Mouse (Mus musculus): Measurements from ENCODE around the gene Obsl1. TPM values are rescaled to one million over a fixed set of nuclear protein-coding genes. Genes with fewer than 3 reads are reported as not detected.

Gene Obsl1
- total and polyA plus RNA-seq, 3 experiments = 0.08 to 1.2 TPM; not detected in 1

GRCm38 (mm10) chr1:75455433-75455832 lies 50.8 kb downstream of the Obsl1 start:
- Histone ChIP-seq H3K4me3 (ENCODE audit: control insufficient read depth in 1 of 2, insufficient read depth in 1 of 2, low read depth in 2 of 2, low read length in 2 of 2) (no peak overlapping the region), H3K27ac (ENCODE audit: control insufficient read depth, low read depth, low read length) (no peak overlapping the region), H3K4me1 (ENCODE audit: control insufficient read depth in 1 of 2, insufficient read depth in 2 of 2, low read length in 2 of 2) (peaks cover 0 to 2% of the 10 kb centered on the region in 2 experiments; a peak in 2 of 4 replicates), H3K36me3 (ENCODE audit: control insufficient read depth in 1 of 2, insufficient read depth in 2 of 2, low read length in 2 of 2) (no peaks in the 10 kb centered on the region), H3K9me3 (replicated peaks; ENCODE audit: insufficient read depth, low read length) (no peaks in the 10 kb centered on the region), H3K27me3 (ENCODE audit: control insufficient read depth in 1 of 2, insufficient read depth in 2 of 2, low read length in 2 of 2) (peaks cover 3 to 4% of the 10 kb centered on the region in 2 experiments; a peak in 2 of 4 replicates), H3K79me2 (ENCODE audit: control insufficient read depth, insufficient read depth, low read length, poor library complexity) (no peaks in the 10 kb centered on the region), H3K9ac (ENCODE audit: control insufficient read depth, low read depth, low read length, poor library complexity, severe bottlenecking) (no peak overlapping the region)
- TF ChIP-seq RCOR1 (IDR thresholded peaks at IDR 0.05; ENCODE audit: low read depth, low read length) = peak; percentile 65; the same call in 1 of the 2 replicates
- no peak for TF ChIP-seq POLR2A (IDR thresholded peaks at IDR 0.05; ENCODE audit: control insufficient read depth in 1 of 2, insufficient read depth in 1 of 2, low read depth in 1 of 2, low read length in 2 of 2, poor library complexity in 1 of 2)
- DNase-seq (ENCODE audit: low read depth, low spot score) = no peak

GRCm38 (mm10) chr1:75451900-75452299 lies 54.4 kb downstream of the Obsl1 start:
- Histone ChIP-seq H3K4me3 (ENCODE audit: control insufficient read depth in 1 of 2, insufficient read depth in 1 of 2, low read depth in 2 of 2, low read length in 2 of 2) (no peak overlapping the region), H3K27ac (ENCODE audit: control insufficient read depth, low read depth, low read length) (no peak overlapping the region), H3K79me2 (ENCODE audit: control insufficient read depth, insufficient read depth, low read length, poor library complexity) (no peaks in the 10 kb centered on the region; the same call in 1 of the 2 replicates)

GRCm38 (mm10) chr1:75450314-75451005 lies 55.8 kb downstream of the Obsl1 start, which contains the start of gene Asic4:
TSS of gene Asic4 (plus strand) at chr1:75450436.
- Histone ChIP-seq H3K9ac (ENCODE audit: control insufficient read depth, low read depth, low read length, poor library complexity, severe bottlenecking) (peak within 1 kb of the TSS; percentile 45), H3K27me3 (ENCODE audit: control insufficient read depth in 1 of 2, insufficient read depth in 2 of 2, low read length in 2 of 2) (peaks cover 3 to 4% of the 10 kb centered on the region in 2 experiments; a peak in 3 of 4 replicates), H3K4me1 (ENCODE audit: control insufficient read depth in 1 of 2, insufficient read depth in 2 of 2, low read length in 2 of 2) (peaks cover 20 to 33% of the 10 kb centered on the region in 2 experiments; a peak in 3 of 4 replicates), H3K79me2 (ENCODE audit: control insufficient read depth, insufficient read depth, low read length, poor library complexity) (no peaks in the 10 kb centered on the region; the same call in 1 of the 2 replicates), H3K27ac (ENCODE audit: control insufficient read depth, low read depth, low read length) (peak within 1 kb of the TSS; percentile 5; the same call in 1 of the 2 replicates), H3K4me3 (ENCODE audit: control insufficient read depth in 1 of 2, insufficient read depth in 1 of 2, low read depth in 2 of 2, low read length in 2 of 2) (peak within 1 kb of the TSS; percentile 30 to 64; a peak in 3 of 4 replicates), H3K9me3 (replicated peaks; ENCODE audit: insufficient read depth, low read length) (no peaks in the 10 kb centered on the region), H3K36me3 (ENCODE audit: control insufficient read depth in 1 of 2, insufficient read depth in 2 of 2, low read length in 2 of 2) (peaks cover 0 to 22% of the 10 kb centered on the region in 2 experiments; a peak in 2 of 4 replicates)
- DNase-seq (ENCODE audit: low read depth, low spot score) = peak; percentile 82
- no peak for TF ChIP-seq SMC3 (IDR thresholded peaks at IDR 0.05; ENCODE audit: low read depth, low read length)
- TF ChIP-seq MYC (IDR thresholded peaks at IDR 0.05; ENCODE audit: low read depth, low read length) = 0 out of 2 replicates have a peak, but pooled peaks have one; percentile 35
- TF ChIP-seq EP300 (IDR thresholded peaks at IDR 0.05; ENCODE audit: low read depth in 1 of 2, low read length in 2 of 2) = peak; percentile 61 to 80; a peak in 3 of 4 replicates
- no peak for TF ChIP-seq ZC3H11A (IDR thresholded peaks at IDR 0.05; ENCODE audit: low read depth, low read length)
- peak; percentile 62 for TF ChIP-seq SIN3A (IDR thresholded peaks at IDR 0.05; ENCODE audit: low read length)
- TF ChIP-seq TAL1 (IDR thresholded peaks at IDR 0.05; ENCODE audit: low read length) = peak; percentile 94
- no peak for TF ChIP-seq POLR2A (IDR thresholded peaks at IDR 0.05; ENCODE audit: control insufficient read depth in 1 of 2, insufficient read depth in 1 of 2, low read depth in 1 of 2, low read length in 2 of 2, poor library complexity in 1 of 2)
- TF ChIP-seq CTCF (IDR thresholded peaks at IDR 0.05 in 2 of 3, conservative IDR thresholded peaks at IDR 0.05 in 1 of 3; ENCODE audit: control insufficient read depth in 1 of 3, insufficient read depth in 1 of 3, low read depth in 2 of 3, low read length in 3 of 3, poor library complexity in 1 of 3, severe bottlenecking in 1 of 3) = no peak
- peak; percentile 88; the same call in 1 of the 2 replicates for TF ChIP-seq MAZ (IDR thresholded peaks at IDR 0.05; ENCODE audit: low read depth, low read length)
- no peak for TF ChIP-seq NELFE (IDR thresholded peaks at IDR 0.05; ENCODE audit: low read depth, low read length)
- peak; percentile 44; the same call in 1 of the 2 replicates for TF ChIP-seq NRF1 (IDR thresholded peaks at IDR 0.05; ENCODE audit: insufficient read depth, low read depth, low read length, poor library complexity, severe bottlenecking)
- no peak for TF ChIP-seq MEF2A (IDR thresholded peaks at IDR 0.05; ENCODE audit: extremely low read depth, insufficient replicate concordance, low read depth, low read length, poor library complexity, severe bottlenecking)
- TF ChIP-seq HCFC1 (IDR thresholded peaks at IDR 0.05; ENCODE audit: low read depth, low read length) = no peak
- no peak for TF ChIP-seq USF1 (IDR thresholded peaks at IDR 0.05; ENCODE audit: low read depth, low read length)
- TF ChIP-seq CHD2 (IDR thresholded peaks at IDR 0.05; ENCODE audit: low read length) = no peak
- peak; percentile 81 for TF ChIP-seq MXI1 (IDR thresholded peaks at IDR 0.05; ENCODE audit: low read depth, low read length)

More at GRCm38 (mm10) chr1:75451900-75452299, 54.4 kb downstream of the Obsl1 start:
- TF ChIP-seq NELFE (IDR thresholded peaks at IDR 0.05; ENCODE audit: low read depth, low read length) (no peak), CHD1 (IDR thresholded peaks at IDR 0.05; ENCODE audit: low read depth, low read length) (no peak), CTCF (IDR thresholded peaks at IDR 0.05 in 2 of 3, conservative IDR thresholded peaks at IDR 0.05 in 1 of 3; ENCODE audit: control insufficient read depth in 1 of 3, insufficient read depth in 1 of 3, low read depth in 2 of 3, low read length in 3 of 3, poor library complexity in 1 of 3, severe bottlenecking in 1 of 3) (no peak), MAX (IDR thresholded peaks at IDR 0.05; ENCODE audit: low read length) (no peak), MAFK (IDR thresholded peaks at IDR 0.05; ENCODE audit: borderline replicate concordance, low read depth, low read length) (no peak), ZMIZ1 (IDR thresholded peaks at IDR 0.05; ENCODE audit: low read depth, low read length) (no peak), TCF12 (IDR thresholded peaks at IDR 0.05; ENCODE audit: low read depth, low read length) (no peak), SIN3A (IDR thresholded peaks at IDR 0.05; ENCODE audit: low read length) (no peak), MYB (IDR thresholded peaks at IDR 0.05; ENCODE audit: low read depth, low read length) (no peak), POLR2AphosphoS2 (IDR thresholded peaks at IDR 0.05; ENCODE audit: low read length) (no peak), BHLHE40 (IDR thresholded peaks at IDR 0.05; ENCODE audit: borderline replicate concordance, low read depth, low read length) (no peak), USF1 (IDR thresholded peaks at IDR 0.05; ENCODE audit: low read depth, low read length) (no peak), NRF1 (IDR thresholded peaks at IDR 0.05; ENCODE audit: insufficient read depth, low read depth, low read length, poor library complexity, severe bottlenecking) (no peak), ETS1 (IDR thresholded peaks at IDR 0.05; ENCODE audit: low read depth, low read length) (no peak), ELF1 (IDR thresholded peaks at IDR 0.05; ENCODE audit: low read depth, low read length) (no peak), TAL1 (IDR thresholded peaks at IDR 0.05; ENCODE audit: low read length) (no peak)
- H3K27me3 ChIP-seq (ENCODE audit: control insufficient read depth in 1 of 2, insufficient read depth in 2 of 2, low read length in 2 of 2) = peaks cover 3 to 4% of the 10 kb centered on the region in 2 experiments; a peak in 3 of 4 replicates
- H3K9ac ChIP-seq (ENCODE audit: control insufficient read depth, low read depth, low read length, poor library complexity, severe bottlenecking) = no peak overlapping the region
- peaks cover 16 to 27% of the 10 kb centered on the region in 2 experiments; a peak in 3 of 4 replicates for H3K4me1 ChIP-seq (ENCODE audit: control insufficient read depth in 1 of 2, insufficient read depth in 2 of 2, low read length in 2 of 2)
- peaks cover 0 to 22% of the 10 kb centered on the region in 2 experiments; a peak in 2 of 4 replicates for H3K36me3 ChIP-seq (ENCODE audit: control insufficient read depth in 1 of 2, insufficient read depth in 2 of 2, low read length in 2 of 2)
- no peaks in the 10 kb centered on the region for H3K9me3 ChIP-seq (replicated peaks; ENCODE audit: insufficient read depth, low read length)
- DNase-seq (ENCODE audit: low read depth, low spot score) = no peak

Measured in MEL (cell line).